Mouse (Mus musculus) kidney, postnatal 0 days (tissue): ENCODE measurements around the gene Lingo2. TPM values are rescaled to one million over a fixed set of nuclear protein-coding genes. Genes with fewer than 3 reads are reported as not detected.

Experiments used
- ATAC-seq: fragments of 200-750 bp; cut with Nextera tagmentation; replicated peaks from 2 replicates; pipeline ENCODE4 v1.8.0; 2017; ENCODE audit warnings: low read depth, moderate number of reproducible peaks, moderate TSS enrichment, moderate library complexity; ENCODE audit not compliant: low FRiP score
- DNase-seq: peaks from one replicate; pipeline ENCODE4 v3.0.0-alpha.2; 2016; ENCODE audit warnings: low spot score
- H3K27ac ChIP-seq: fragments of 300-500 bp; sonication (generic); 2 replicates; pipeline ENCODE4 v1.5.1; 2014; ENCODE audit warnings: mild to moderate bottlenecking
- H3K27me3 ChIP-seq: fragments of 300-500 bp; sonication (generic); 2 replicates; pipeline ENCODE4 v1.6.1; 2014; ENCODE audit warnings: low read length, mixed read lengths; ENCODE audit not compliant: insufficient read depth
- H3K36me3 ChIP-seq: fragments of 300-500 bp; sonication (generic); 2 replicates; pipeline ENCODE4 v1.6.1; 2014; ENCODE audit warnings: low read length, mixed read lengths; ENCODE audit not compliant: insufficient read depth
- H3K4me1 ChIP-seq: fragments of 300-500 bp; sonication (generic); replicated peaks from 2 replicates; pipeline ENCODE4 v1.6.1; 2014; ENCODE audit warnings: antibody characterized with exemption, low read length, mixed read lengths; ENCODE audit not compliant: insufficient read depth
- H3K4me2 ChIP-seq: fragments of 300-500 bp; sonication (generic); 2 replicates; pipeline ENCODE4 v1.6.1; 2014; ENCODE audit warnings: mild to moderate bottlenecking, low read length, moderate library complexity, mixed read lengths
- H3K4me3 ChIP-seq: fragments of 300-500 bp; sonication (generic); replicated peaks from 2 replicates; pipeline ENCODE4 v1.5.1; 2014; ENCODE audit warnings: low read depth, low read length
- H3K9ac ChIP-seq: fragments of 300-500 bp; sonication (generic); 2 replicates; pipeline ENCODE4 v1.6.1; 2014; ENCODE audit warnings: low read depth, low read length
- H3K9me3 ChIP-seq: fragments of 300-500 bp; sonication (generic); replicated peaks from 2 replicates; pipeline ENCODE4 v1.6.1; 2016; ENCODE audit warnings: low read length, inconsistent platforms, mixed read lengths
- CTCF ChIP-seq: IDR thresholded peaks from 2 replicates; pipeline ENCODE4 v1.5.1; 2016; ENCODE audit warnings: antibody characterized with exemption, low read depth, mild to moderate bottlenecking, moderate library complexity
- WGBS: fragments of 180-500 bp; shearing (Covaris S2); extraction: QIAGEN DNeasy Blood & Tissue Kit; methylation state at CpG from one replicate; pipeline ENCODE4 v1.1.7; 2014; 5-methylcytosine and 5-hydroxymethylcytosine counted together
- polyA plus RNA-seq: library from polyadenylated mRNA; unstranded; fragments of >200 nt; fragmentation: Nextera tagmentation; extraction: Ambion mirVana; gene quantifications from 2 replicates; pipeline ENCODE4 v1.2.1, GENCODE M21; 2015

Lingo2 gene
- polyA plus RNA-seq, 1 experiment from 2014 or later = 0.17 TPM

- H3K27ac ChIP-seq = no peak overlapping the region
- no peaks in the 10 kb centered on the region for H3K9me3 ChIP-seq
- WGBS = 61% methylated on average over 6 of the region's 6 CpGs
- no peak overlapping the region for H3K4me2 ChIP-seq
- DNase-seq = no peak
- no peaks in the 10 kb centered on the region for H3K36me3 ChIP-seq
- H3K27me3 ChIP-seq = no peaks in the 10 kb centered on the region
- no peak for TF ChIP-seq CTCF
- ATAC-seq = no peak
- H3K9ac ChIP-seq = no peak overlapping the region
- no peaks in the 10 kb centered on the region for H3K4me1 ChIP-seq
- no peak overlapping the region for H3K4me3 ChIP-seq
These were observed 640.1 kb downstream of the Lingo2 start for GRCm38 (mm10) chr4:36311431-36311830.

GRCm38 (mm10) chr4:36305228-36305627, 646.3 kb downstream of the Lingo2 start:
- Histone ChIP-seq H3K4me3 (no peak overlapping the region), H3K9ac (no peak overlapping the region), H3K4me1 (no peaks in the 10 kb centered on the region), H3K27me3 (no peaks in the 10 kb centered on the region), H3K36me3 (no peaks in the 10 kb centered on the region), H3K27ac (no peak overlapping the region), H3K4me2 (no peak overlapping the region), H3K9me3 (no peaks in the 10 kb centered on the region)
- no peak for DNase-seq
- no peak for TF ChIP-seq CTCF
- 82% methylated on average over 1 of the region's 1 CpGs for WGBS
- ATAC-seq = no peak

GRCm38 (mm10) chr4:36289701-36290053, 661.9 kb downstream of the Lingo2 start:
- WGBS = 58% methylated on average over 8 of the region's 8 CpGs
- H3K4me3 ChIP-seq = no peak overlapping the region
- no peaks in the 10 kb centered on the region for H3K27me3 ChIP-seq
- H3K9ac ChIP-seq = no peak overlapping the region
- H3K27ac ChIP-seq = no peak overlapping the region
- no peak for TF ChIP-seq CTCF
- H3K4me1 ChIP-seq = no peaks in the 10 kb centered on the region
- H3K36me3 ChIP-seq = no peaks in the 10 kb centered on the region
- no peaks in the 10 kb centered on the region for H3K9me3 ChIP-seq
- DNase-seq (no peak), ATAC-seq (no peak)
- H3K4me2 ChIP-seq = peak overlapping the region; percentile 47

- peak; percentile 89 for ATAC-seq
- H3K27ac ChIP-seq = no peak overlapping the region
These were observed 662.5 kb downstream of the Lingo2 start for GRCm38 (mm10) chr4:36288813-36289700.

GRCm38 (mm10) chr4:36262436-36263169, 688.9 kb downstream of the Lingo2 start:
- H3K4me3 ChIP-seq = no peak overlapping the region
- no peaks in the 10 kb centered on the region for H3K4me1 ChIP-seq
- ATAC-seq (no peak), DNase-seq (no peak)
- H3K9ac ChIP-seq = no peak overlapping the region
- H3K9me3 ChIP-seq = no peaks in the 10 kb centered on the region
- no peak for TF ChIP-seq CTCF
- H3K27ac ChIP-seq = no peak overlapping the region
- 87% methylated on average over 2 of the region's 2 CpGs for WGBS
- H3K36me3 ChIP-seq = no peaks in the 10 kb centered on the region
- no peak overlapping the region for H3K4me2 ChIP-seq
- no peaks in the 10 kb centered on the region for H3K27me3 ChIP-seq

More at GRCm38 (mm10) chr4:36288813-36289700, 662.5 kb downstream of the Lingo2 start:
- TF ChIP-seq CTCF = peak; percentile 70
- no peak overlapping the region for H3K9ac ChIP-seq
- peak overlapping the region; percentile 47 for H3K4me2 ChIP-seq
- no peaks in the 10 kb centered on the region for H3K36me3 ChIP-seq
- H3K4me1 ChIP-seq = no peaks in the 10 kb centered on the region
- peak overlapping the region; percentile 13; the same call in 1 of the 2 replicates for H3K4me3 ChIP-seq
- no peaks in the 10 kb centered on the region for H3K9me3 ChIP-seq
- 12% methylated on average over 17 of the region's 17 CpGs for WGBS
- DNase-seq = peak; percentile 75
- H3K27me3 ChIP-seq = no peaks in the 10 kb centered on the region

GRCm38 (mm10) chr4:36186231-36186922, 765.2 kb downstream of the Lingo2 start:
- Histone ChIP-seq H3K4me1 (no peaks in the 10 kb centered on the region), H3K9me3 (no peaks in the 10 kb centered on the region), H3K27ac (no peak overlapping the region), H3K27me3 (no peaks in the 10 kb centered on the region), H3K4me2 (no peak overlapping the region), H3K4me3 (no peak overlapping the region), H3K36me3 (no peaks in the 10 kb centered on the region), H3K9ac (no peak overlapping the region)
- DNase-seq = peak; percentile 5
- WGBS = 41% methylated on average over 7 of the region's 7 CpGs
- ATAC-seq = no peak
- no peak for TF ChIP-seq CTCF
